Mouse (Mus musculus) spleen, adult 18-20 months (tissue): ENCODE results near the gene Plod3.
A peak's percentile ranks its signal among the peaks of the same experiment; 100 is the strongest.
"Not testable (repeated sequence)": the region's sequence is repeated elsewhere in the genome, so short reads cannot be mapped to it uniquely, and the experiment has no call there.

Source experiments
- DNase-seq, 2 experiments: peaks; one replicate each; pipeline ENCODE4 v3.0.0; 2022; ENCODE audit warnings: mixed read lengths in 2 of 2

Gene Plod3

DNA sequence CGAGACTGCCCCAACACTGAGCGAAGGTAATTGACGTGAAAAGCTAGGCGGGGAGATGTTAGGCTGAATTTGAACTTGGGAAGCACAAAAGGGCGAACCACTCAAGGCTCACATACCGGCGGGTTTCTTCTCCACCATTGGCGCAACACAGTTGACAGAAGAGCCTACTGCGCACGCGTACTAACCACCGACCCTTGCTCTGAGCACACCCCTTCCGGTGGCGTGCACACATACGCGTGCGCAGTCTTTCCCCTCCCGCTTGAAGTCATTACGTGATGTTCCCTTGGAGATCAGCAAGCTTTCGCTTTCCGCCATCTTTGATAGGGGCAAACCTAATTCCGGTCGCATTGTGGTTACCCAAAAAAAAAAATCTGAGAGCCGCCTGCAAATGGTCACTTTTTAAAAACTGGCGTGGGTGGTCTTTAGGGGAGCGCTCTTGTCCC is at the start of gene Plod3:
Plod3 (plus strand) TSS at position 325 of the 443 bp plus-strand sequence.
- peak; percentile 90 to 92 for DNase-seq

DNA sequence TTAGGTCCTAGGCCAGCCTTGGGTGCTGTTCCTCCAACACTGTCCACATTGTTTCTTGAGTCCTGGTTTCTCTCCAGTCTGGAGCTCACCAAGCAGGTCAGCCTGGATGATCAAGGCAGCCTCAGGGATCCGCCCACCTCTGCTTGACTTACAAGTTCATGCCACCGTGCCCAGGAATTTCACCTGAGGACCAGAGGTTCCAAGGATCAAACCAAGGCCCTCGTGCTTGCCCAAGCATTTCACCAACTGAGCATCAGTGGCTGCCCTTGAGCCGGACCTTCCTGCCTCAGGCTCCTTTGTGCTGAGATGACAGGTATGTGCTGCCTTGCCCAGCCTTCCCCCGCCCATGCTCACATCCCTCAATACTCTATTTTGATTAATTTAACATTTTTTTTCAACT is 49.2 kb upstream of the Plod3 start:
- no peak for DNase-seq

DNA sequence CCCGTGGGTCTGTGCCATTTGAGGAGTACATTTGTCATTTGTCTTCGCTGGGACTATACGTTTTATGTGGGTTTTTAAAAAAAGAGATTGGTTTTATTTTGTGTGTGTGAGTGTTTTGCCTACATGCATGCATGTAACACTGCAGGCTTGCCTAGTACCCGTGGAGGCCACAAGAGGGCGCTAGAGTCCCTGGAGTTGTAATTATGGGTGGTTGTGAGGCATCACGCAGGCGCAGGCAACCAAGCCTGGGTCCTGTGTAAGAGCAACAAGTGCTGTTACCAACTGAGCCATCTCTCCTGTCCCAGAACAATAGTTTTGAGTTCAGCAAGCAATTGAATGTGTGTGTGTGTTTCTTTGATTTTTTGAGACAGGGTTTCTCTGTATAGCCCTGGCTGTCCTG is 47.5 kb upstream of the Plod3 start:
- DNase-seq: peak in 1 of 2 experiments; percentile 28

DNA sequence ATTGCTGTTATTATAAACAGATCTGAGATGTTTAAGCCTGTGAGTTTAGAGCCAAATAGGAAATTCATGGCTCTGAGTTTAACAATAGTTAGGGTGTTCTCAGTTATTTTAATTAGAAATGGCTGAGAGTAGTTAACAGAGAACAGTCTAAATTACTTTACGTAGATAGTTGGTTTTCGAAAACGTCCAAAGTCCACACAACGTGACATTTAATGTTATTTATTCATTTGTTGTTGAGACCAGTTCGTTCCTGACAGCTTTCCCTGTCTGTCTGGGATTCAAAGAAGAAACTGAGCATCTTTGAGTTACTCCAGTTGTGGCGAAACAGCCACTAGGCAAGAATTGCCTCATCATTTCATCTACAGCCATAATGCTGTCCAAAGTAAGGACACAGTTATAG is 46.8 kb upstream of the Plod3 start:
- DNase-seq: not testable (repeated sequence)

DNA sequence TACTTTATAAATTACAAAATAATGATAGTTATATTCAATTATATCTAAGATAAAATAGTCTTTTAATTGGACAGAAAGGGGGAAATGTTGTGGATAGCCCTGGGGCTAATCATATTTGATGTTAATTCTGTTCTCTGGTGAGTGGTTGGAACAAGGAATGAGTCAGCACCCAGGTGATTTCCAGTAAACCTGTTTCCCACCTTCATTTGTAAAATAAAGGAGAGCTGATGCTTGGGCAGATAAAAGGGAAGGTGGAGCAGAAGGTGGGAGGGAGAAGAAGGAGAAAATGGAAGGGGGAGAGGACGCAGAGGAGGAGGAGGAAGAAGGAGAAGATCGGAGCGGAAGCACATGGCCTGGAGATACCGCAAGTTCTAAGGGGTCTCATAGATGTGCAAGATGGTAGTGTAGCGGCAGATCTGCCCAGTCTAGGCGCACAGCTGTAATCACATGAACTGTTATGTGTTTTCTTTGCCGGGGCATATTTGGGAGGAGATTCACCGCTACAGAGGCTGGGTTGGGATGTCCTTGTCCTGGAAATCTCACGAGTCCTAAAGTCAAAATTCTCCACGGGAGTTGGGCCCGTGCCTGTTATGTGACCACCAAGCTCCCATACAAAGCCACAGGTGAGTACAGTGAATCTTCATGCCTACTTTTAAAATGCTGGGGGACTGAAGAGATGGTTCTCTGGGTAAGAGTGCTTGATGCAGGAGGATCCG is 45.8 kb upstream of the Plod3 start:
- no peak for DNase-seq

DNA sequence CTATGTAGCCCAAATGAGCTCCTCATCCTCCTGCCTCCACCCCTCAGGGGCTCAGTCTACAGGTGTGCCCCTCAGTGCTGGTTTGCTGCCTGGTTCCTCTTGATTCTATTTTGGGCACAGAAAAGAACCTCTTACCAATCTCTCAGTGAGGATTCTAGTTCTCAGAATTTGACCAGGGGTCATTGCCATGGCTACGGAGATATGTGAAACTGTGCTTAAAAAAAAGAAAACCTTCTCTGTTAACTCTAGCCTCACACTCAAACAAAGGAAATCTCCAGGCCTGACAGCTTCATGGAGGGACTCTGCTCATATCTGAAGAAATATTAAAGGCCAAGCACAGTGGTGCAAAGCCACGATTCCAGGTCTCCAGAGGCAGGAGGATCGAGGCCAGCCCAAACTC is 44.0 kb upstream of the Plod3 start:
- DNase-seq: no peak

DNA sequence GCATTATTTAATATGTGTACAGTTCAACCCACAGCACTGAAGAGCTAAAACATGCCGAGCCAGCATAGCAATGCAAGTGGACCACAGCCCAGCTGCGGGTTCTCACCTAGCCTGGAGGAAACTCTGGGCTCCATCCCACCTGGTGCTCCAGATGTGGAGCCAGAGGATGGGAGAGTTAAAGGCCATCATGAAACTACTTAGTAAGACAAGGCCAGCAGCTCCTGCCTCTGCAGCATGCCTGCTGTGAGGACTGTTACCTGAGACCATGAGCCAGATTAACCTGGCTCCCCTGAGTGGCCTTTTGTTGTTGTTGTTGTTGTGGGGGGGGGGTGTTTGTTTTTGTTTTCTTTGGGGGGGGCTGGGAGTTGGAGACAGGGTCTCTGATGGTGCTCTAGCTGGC is 43.4 kb upstream of the Plod3 start:
- DNase-seq: no peak

DNA sequence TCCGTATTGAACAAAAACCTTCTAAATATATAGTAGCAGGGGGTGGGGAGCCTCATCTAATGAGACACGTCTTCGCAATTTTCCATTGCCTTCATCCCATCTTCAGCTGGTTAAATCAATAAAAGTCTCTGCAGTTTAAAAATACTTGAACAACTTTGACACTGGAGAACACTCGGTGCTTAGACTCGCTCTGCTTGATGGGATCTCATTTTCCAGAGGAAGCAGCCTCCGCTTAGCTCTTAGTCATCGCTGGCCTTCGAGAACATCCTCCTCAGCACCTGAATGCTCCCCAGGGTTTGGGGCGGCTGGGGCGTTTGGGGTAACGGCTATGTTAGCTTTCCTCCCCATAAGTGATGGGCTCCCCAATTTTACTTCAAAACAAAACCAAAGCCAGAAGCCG is 41.7 kb upstream of the Plod3 start:
- DNase-seq: no peak

DNA sequence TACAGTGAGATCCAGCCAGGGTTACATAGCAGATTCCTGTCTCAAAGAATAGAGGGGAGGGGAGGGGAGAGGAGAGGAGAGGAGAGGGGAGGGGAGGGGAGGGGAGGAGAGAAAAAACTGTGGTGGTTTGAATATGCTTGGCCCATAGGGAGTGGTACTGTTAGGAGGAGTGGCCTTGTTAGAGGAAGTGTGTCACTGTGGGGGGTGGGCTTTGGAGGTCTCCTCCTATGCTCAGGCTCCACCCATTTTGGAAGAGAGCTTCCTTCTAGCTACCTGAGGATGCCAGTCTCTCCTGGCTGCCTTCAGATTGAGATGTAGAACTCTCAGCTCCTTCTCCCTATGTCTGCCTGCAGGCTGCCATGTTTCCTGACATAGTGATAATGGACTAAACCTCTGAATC is 38.9 kb upstream of the Plod3 start:
- DNase-seq: no peak

DNA sequence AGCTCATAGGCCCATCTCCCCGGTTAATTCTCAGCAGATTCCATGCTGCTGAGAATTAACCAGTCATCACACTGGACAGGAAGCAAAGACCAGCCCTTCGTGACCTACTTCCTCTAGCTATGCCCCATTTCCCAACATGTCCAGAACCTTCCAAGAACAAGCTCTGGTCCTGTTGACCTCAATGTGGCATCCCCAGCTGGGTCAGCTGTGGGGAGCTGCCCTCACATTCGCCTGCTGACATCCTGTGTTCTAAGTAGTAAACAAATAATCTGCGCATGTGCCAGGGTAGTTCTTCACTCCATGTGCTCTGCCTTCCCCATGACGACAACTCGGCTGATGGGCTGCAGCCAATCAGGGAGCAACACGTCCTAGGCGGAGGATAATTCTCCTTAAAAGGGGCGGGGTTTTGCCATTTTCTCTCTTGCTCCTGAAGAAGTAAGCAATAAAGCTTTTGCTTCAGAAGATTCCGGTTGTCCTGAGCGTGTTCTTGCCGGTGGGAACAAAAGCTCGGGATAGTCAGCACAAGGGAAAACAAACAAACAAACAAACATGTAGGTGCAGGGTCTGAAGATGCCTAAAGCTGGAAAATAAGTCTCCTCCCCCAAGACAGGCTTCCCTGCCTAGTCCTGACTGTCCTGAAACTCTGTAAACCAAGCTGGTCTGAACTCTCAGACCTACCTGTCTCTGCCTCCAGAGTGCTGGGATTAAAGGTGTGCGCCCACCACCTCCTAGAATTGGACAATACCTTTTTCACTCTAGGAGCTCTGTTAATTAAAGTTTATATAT is 37.1 kb upstream of the Plod3 start:
- DNase-seq: not testable (repeated sequence)

DNA sequence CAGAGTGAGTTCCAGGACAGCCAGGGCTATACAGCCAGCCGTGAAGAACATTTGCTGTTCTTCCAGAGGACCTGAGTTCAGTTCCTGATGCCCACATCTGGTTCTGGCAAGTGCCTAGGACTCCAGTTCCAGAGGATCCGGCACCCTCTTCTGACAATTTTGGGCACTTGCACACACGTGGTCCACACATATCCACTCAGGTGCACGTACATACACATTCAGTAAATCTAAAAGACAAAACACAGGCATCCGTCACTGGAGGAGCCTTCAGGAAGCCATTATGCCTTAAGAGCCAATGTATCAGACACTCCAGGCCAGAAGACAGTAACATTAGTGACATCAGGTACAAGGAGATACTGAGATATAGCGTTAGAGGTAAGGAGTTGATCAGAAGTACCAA is 36.3 kb upstream of the Plod3 start:
- no peak for DNase-seq

DNA sequence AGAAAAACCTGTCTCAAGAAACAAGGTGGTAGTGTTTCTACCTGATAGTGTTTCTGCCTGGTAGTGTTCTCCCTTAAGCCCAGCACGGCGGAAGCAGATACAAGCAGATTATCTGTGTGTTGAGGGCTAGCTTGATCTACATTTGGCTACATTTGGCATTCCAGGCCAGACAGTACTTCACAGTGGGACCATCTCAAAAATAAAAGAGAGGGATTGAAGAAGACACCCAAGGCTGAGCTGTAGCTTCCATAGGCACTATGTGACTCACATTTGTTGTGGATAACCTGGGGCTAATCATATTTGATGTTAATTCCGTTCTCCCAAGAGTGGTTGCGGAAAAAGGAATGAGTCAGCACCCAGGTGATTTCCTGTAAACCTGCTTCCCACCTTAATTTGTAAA is 34.7 kb upstream of the Plod3 start:
- no peak for DNase-seq

DNA sequence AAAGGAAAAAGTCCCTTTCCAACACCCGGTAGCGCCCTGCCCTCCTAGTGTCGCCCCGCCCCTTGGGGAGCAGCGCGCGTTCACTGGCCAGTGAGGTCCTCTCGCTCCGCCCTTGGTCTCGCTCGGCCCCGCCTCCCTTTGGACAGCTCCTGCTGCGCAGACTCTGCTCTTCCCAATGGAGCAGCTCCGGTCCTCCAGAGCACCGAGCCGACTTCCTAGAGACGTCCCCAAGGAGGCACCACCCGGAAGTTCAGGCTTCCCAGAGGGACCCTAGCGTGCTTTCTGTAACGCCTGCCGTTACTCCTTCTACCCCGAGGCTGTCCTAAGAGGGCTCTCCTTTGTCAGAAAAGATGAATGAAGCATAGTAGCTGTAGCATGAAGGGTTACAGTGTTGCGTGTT is 33.8 kb upstream of the Plod3 start, which contains the start of gene Fis1:
Fis1 (plus strand) TSS at position 261 of the 400 bp plus-strand sequence.
- peak; percentile 71 to 80 for DNase-seq

DNA sequence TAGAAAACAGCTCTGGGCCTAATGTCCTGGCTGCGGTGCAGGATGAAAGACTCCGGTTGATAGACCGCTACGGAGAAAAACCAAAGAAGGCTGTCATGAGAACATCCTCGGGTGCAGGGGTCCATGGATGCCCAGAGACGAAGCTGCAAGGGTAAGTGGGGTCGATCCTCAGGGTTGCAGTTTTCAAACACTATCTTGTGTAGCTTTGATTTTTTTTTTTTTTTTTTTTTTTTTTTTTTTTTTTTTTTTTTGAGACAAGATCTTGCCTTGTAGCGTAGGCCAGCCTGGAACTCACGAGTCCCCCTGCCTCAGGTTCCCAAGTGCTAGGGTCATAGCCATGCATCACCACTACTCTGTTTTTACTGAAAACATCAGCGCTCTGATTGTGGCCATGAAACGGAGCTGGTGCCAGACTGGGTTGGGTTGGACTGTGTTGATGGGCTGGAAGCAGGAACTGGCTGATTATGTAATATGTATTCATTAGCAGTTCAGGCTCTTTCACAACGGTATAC is 33.3 kb upstream of the Plod3 start:
- no peak for DNase-seq

DNA sequence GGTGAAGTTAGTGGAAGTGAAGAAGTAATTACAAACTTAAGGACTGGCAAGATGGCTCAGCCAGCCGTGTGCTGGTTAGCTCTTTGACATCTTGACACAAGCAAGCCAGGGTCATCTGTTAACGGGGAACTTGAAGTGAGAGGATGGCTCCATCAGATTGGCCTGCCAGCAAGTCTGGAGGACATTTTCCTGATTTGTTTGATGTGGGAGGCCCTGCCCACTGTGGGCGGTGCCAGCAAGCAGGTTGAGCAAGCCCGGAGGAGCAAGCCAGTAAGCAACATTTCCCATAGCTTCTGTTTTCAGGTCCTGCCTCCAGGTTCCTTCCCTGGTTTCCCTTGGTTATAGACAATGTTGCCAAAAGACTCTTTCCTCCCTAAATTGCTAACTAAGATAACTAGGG is 31.2 kb upstream of the Plod3 start:
- DNase-seq: no peak

DNA sequence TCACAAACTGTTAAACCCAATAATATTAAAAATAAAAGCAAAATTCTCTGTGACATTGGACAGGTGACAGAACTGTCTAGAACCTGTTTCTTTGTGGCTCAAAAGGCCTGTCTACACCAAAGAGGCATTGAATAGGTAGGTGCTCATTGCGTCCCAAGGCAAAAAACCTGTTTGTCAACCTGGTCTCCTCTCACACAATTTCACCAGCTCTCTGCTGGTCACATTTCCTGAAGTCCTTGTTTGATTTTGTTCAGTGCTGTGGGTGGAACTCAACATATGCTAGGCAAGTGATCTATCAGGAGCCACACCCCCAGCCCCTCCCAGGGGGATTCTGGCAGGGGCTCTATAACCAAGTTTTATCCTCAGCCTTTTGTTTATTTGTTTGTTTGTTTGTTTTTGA is 29.6 kb upstream of the Plod3 start:
- DNase-seq: no peak

DNA sequence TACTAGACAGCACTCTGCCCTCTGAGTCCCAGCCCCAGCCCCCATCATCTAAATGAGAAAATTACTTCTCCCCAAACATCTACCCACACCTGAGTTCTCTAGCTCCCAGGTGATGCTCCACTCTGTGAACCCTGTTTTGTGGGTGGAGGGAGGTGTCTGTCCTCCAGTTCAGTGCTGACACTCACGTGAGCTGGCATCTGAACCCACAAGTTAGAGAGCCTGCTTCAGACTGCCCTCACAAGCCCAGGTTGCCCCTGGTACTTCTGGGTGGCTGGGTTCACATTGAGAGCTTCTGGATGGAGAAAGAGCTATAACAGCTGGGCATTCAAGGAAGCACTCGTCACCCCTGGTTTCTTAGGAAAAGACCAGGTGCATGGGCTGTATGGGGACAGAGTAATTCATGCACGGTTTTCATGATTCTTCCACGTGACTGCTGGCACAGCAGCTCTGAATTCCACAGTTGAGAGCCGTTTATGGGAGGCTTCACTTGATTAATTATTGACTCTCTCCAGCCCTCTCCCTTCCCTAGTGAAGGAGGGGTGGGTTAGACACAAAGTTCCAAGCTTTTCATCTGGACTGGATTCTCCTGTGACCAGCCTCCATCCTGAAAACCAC is 27.7 kb upstream of the Plod3 start:
- DNase-seq: no peak

DNA sequence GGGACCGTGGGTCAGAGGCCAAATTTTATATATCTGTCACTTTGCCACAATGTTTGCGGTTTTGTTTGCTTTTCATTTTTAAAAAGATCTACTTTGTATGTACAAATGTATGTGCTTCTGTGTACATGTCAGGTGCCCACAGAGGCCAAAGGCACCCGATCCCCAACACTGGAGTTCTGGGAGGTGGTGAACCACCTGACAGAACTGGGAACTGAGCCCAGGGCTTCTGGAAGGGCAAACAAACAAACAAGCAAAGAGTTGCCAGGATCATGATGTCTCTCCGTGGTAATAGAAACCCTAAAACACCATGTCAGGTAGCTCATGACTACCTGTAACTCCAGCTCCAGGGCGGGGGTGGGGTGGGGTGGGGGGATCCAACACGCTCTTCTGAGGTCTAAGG is 26.8 kb upstream of the Plod3 start:
- no peak for DNase-seq

DNA sequence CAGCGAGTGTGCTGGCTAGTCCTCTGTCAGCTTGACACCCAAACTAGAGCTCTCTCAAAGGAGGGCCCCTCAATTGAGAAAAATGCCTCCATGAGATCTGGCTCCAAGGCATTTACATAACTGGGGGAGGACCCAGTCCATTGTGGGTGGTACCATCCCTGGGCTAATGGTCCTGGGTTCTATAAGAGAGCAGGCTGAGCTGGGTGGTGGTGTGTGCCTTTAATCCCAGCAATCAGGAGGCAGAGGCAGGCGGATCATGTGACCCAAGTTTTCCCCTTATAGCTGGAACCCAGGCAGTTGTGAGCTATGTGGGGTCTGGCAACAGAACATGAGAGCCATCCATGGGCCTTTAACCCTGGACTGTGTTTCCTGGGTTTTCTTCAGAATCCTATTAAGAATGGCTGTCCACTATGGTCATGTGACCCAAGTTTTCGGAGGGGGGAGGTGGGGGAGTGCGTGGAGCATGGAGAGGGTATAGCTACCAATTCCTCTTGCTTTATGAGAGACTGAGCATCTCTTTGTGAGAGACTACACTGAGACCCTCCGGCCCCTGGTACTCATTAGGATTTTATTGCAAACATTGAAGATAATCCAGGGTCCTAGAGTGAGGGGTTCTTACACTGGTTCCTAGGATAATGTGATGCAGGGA is 25.4 kb upstream of the Plod3 start:
- peak in 1 of 2 experiments; percentile 30 for DNase-seq

DNA sequence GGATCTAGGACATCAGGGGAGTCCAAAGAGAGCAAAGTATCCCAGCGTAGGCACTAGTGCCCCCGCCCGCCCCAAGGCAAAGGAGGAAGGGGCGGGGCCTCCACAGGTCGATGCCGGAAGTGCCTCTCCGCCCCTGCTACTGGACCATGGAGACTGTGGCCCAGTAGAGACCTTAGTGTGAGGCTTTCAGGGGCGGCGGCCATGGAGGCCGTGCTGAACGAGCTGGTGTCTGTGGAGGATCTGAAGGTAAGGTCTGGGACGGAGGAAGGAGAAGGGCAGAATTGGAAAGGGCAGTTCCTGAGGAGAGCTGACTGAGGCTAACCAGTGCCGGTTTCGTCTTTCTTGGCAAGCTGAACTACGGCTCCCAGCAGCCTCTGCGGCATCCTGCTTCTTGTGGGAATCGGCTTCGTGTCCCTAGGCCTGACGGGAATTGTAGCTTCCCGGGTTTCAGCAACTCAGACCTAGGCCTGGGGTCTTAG is 24.8 kb upstream of the Plod3 start:
- peak; percentile 80 to 89 for DNase-seq

DNA sequence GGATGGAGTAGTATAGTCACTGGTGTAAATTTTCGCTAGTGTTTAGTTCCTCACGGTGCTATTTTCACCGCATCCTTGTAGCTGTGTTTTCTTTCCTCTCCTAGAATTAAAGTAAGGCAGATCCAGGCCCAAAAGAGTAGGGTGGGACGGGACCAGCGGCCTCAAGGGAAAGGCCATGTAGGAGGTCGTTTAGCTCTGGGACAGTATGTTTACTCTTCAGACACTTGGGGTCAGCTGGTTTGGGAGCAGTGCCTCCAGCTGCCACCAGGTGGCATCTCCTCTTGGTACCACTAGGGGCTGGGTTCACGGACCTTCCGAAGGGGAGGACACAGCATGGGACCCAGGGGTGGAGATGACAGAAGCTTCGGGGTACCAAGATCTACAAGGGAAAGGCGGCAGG is 24.3 kb upstream of the Plod3 start:
- peak; percentile 66 to 83 for DNase-seq

DNA sequence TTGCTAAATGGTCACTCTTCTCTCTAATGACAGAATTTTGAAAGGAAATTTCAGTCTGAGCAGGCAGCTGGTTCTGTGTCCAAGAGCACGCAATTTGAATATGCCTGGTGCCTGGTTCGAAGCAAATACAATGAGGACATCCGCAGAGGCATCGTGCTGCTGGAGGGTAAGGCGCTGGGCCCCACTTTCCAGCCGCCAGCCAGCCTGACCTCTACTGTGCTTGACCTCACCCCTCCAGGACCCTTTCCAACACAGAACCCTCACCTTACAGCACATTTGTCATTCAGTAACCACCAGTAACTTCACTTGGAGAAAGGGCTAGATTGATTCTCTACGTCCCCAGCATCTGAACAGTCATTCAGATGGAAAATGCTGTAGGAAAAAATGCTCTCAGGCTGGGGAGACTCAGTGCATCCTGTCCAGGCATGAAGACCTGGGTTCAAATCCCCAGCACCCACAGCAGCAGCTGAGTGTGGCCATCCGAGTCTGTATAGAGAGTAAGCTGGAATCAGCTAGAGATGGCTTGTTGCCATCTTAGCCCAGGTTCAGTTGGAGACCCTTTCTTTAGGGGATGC is 23.8 kb upstream of the Plod3 start:
- DNase-seq: no peak

DNA sequence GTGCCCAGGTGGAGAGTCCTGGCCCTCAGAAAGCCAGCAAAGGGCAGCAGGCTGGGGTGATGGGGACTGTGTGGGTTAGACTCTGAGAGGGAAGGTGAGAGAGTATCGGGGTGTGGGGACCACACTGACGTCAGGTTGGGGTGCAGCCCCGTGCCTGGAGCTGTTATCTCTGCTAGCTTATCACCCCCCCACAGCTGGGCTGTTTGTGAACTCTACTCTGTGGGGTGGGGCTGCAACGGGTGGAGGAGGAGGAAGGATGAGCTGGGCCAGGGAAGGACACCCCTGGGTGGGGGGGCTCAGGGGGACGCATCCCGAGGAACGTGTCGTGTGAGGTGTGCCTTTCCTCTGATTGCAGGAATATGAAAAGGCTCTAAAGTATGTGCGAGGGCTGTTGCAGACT is 21.6 kb upstream of the Plod3 start:
- no peak for DNase-seq
